Mouse (Mus musculus): ENCODE data around the gene Gm6337. TPM values are rescaled to one million over a fixed set of nuclear protein-coding genes. Genes with fewer than 3 reads are reported as not detected.

Gene Gm6337
- not detected for polyA plus RNA-seq (2017; shearing (Covaris generic))

GRCm38 (mm10) chr14:6058167-6058566 lies at the start of gene Gm6337:
Gene Gm6337 (minus strand): TSS chr14:6058267.

GRCm38 (mm10) chr14:6093842-6094241 lies 35.8 kb upstream of the Gm6337 start, which contains the start of gene Gm8206:
Gene Gm8206 (minus strand): TSS chr14:6093942.

Other genes with a start within 250 kb of the Gm6337 start
- gene Gm3424, start 227.9 kb downstream of the Gm6337 start, polyA plus RNA-seq (2017; shearing (Covaris generic)): not detected
- gene Gm8237, start 177.9 kb downstream of the Gm6337 start, polyA plus RNA-seq (2017; shearing (Covaris generic)): not detected
- gene Gm3248, start 96.5 kb downstream of the Gm6337 start, polyA plus RNA-seq (2017; shearing (Covaris generic)): not detected
- not detected for gene Gm3453, start 79.1 kb downstream of the Gm6337 start, polyA plus RNA-seq (2017; shearing (Covaris generic))
- gene Gm8206, start 35.7 kb upstream of the Gm6337 start, polyA plus RNA-seq (2017; shearing (Covaris generic)): not detected
- 0.56 TPM for gene Gm3468, start 50.4 kb upstream of the Gm6337 start, polyA plus RNA-seq (2017; shearing (Covaris generic))
- gene Gm3476, start 67.5 kb upstream of the Gm6337 start, polyA plus RNA-seq (2017; shearing (Covaris generic)): not detected
- not detected for gene Gm21560, start 161.0 kb upstream of the Gm6337 start, polyA plus RNA-seq (2017; shearing (Covaris generic))
- 0.51 TPM for gene Gm3411, start 229.0 kb upstream of the Gm6337 start, polyA plus RNA-seq (2017; shearing (Covaris generic))
- not detected for gene Gm21103, start 246.6 kb upstream of the Gm6337 start, polyA plus RNA-seq (2017; shearing (Covaris generic))